Mouse (Mus musculus): ENCODE results near the gene Mcur1.

DNA sequence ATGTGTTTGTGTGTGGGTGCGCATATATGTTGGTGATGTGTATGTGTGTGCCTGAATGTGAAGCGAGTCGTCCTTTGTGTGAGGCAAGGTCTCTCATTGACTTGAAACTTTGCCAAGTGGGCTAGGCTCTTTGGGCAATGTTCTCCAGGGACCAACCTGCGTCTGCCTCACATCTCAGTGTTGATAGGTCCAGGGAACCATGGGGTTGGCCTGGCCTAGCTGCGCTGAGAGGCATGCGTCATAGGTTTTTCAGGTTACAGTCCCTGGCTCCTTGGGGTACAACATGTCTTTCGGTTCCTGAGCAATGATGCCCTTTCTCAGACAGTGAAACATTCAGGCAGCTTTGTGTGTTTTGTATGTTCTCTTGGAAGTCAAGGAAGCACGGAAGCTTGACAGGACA, 6.2 kb upstream of the Mcur1 start:
- TF ChIP-seq CTCF (IDR thresholded peaks at IDR 0.05) (no peak), POLR2A (IDR thresholded peaks at IDR 0.05; ENCODE audit: insufficient read depth, low read depth, low read length) (no peak)

All from heart, adult 2 months (tissue).